Mouse (Mus musculus) MEL (cell line): ENCODE data around the gene Met.

Source experiments
- CTCF ChIP-seq, 3 experiments: IDR thresholded peaks in 2 of 3; conservative IDR thresholded peaks in 1 of 3; 2 replicates each; pipeline ENCODE4 v1.5.1; 2011 to 2012; ENCODE audit warnings: low read length in 3 of 3, low read depth in 2 of 3, mild to moderate bottlenecking in 2 of 3, improper control_type of control experiment in 1 of 3, inconsistent platforms in 1 of 3, mixed read lengths in 1 of 3, moderate library complexity in 1 of 3; ENCODE audit not compliant: control insufficient read depth in 1 of 3, insufficient read depth in 1 of 3, poor library complexity in 1 of 3, severe bottlenecking in 1 of 3
- E2F4 ChIP-seq: IDR thresholded peaks from 2 replicates; pipeline ENCODE4 v1.6.1; 2011; ENCODE audit warnings: low read depth, low read length, improper control_type of control experiment, borderline replicate concordance
- ELF1 ChIP-seq: IDR thresholded peaks from 2 replicates; pipeline ENCODE4 v1.6.1; 2014; ENCODE audit warnings: low read depth, mild to moderate bottlenecking, inconsistent platforms, low read length, improper control_type of control experiment, moderate library complexity
- EP300 ChIP-seq, 2 experiments: IDR thresholded peaks; 2 replicates each; pipeline ENCODE4 v1.6.1; 2011; ENCODE audit warnings: improper control_type of control experiment in 2 of 2, low read length in 2 of 2, low read depth in 1 of 2, mild to moderate bottlenecking in 1 of 2
- MYC ChIP-seq: IDR thresholded peaks from 2 replicates; pipeline ENCODE4 v1.6.1; 2011; ENCODE audit warnings: low read depth, mild to moderate bottlenecking, low read length, improper control_type of control experiment, moderate library complexity
- POLR2AphosphoS2 ChIP-seq: IDR thresholded peaks from 2 replicates; pipeline ENCODE4 v1.6.1; 2011; ENCODE audit warnings: low read length, improper control_type of control experiment
- SIN3A ChIP-seq: IDR thresholded peaks from 2 replicates; pipeline ENCODE4 v1.6.1; 2012; ENCODE audit warnings: low read length, improper control_type of control experiment, inconsistent platforms
- SMC3 ChIP-seq: IDR thresholded peaks from 2 replicates; pipeline ENCODE4 v1.6.1; 2011; ENCODE audit warnings: low read depth, low read length, improper control_type of control experiment
- TAL1 ChIP-seq: IDR thresholded peaks from 2 replicates; pipeline ENCODE4 v1.6.1; 2012; ENCODE audit warnings: mild to moderate bottlenecking, inconsistent platforms, low read length, moderate library complexity, mixed read lengths
- USF2 ChIP-seq, 2 experiments: IDR thresholded peaks; 2 replicates each; pipeline ENCODE4 v1.6.1; 2011 to 2012; ENCODE audit warnings: improper control_type of control experiment in 2 of 2, low read length in 2 of 2, borderline replicate concordance in 1 of 2, inconsistent platforms in 1 of 2, low read depth in 1 of 2, mild to moderate bottlenecking in 1 of 2; ENCODE audit not compliant: insufficient read depth in 1 of 2
- ZC3H11A ChIP-seq: IDR thresholded peaks from 2 replicates; pipeline ENCODE4 v1.6.1; 2012; ENCODE audit warnings: low read depth, mild to moderate bottlenecking, inconsistent platforms, low read length, improper control_type of control experiment

GRCm38 (mm10) chr6:17508184-17508583 lies 44.6 kb downstream of the Met start:
- TF ChIP-seq ZC3H11A (no peak), SMC3 (no peak), SIN3A (no peak), CTCF (IDR thresholded peaks at IDR 0.05 in 2 of 3, conservative IDR thresholded peaks at IDR 0.05 in 1 of 3; ENCODE audit: control insufficient read depth in 1 of 3, insufficient read depth in 1 of 3, low read depth in 2 of 3, low read length in 3 of 3, poor library complexity in 1 of 3, severe bottlenecking in 1 of 3) (no peak), POLR2AphosphoS2 (no peak), EP300 (IDR thresholded peaks at IDR 0.05; ENCODE audit: low read depth in 1 of 2, low read length in 2 of 2) (no peak), MYC (no peak), E2F4 (no peak), TAL1 (no peak), USF2 (IDR thresholded peaks at IDR 0.05; ENCODE audit: borderline replicate concordance in 1 of 2, insufficient read depth in 1 of 2, low read depth in 1 of 2, low read length in 2 of 2) (no peak), ELF1 (no peak)
